Mouse (Mus musculus) limb, embryonic 12.5 days (tissue): ENCODE data around the gene Prkcsh. TPM values are rescaled to one million over a fixed set of nuclear protein-coding genes. Genes with fewer than 3 reads are reported as not detected.

Experiments
- ATAC-seq: fragments of 200-750 bp; cut with Nextera tagmentation; 2 replicates; pipeline ENCODE4 v1.8.0; 2017; ENCODE audit warnings: low read depth, moderate TSS enrichment; ENCODE audit not compliant: insufficient number of reproducible peaks, insufficient read depth, low FRiP score, low TSS enrichment
- H3K27ac ChIP-seq: fragments of 300-500 bp; sonication (generic); 2 replicates; pipeline ENCODE4 v1.5.1; 2016; ENCODE audit warnings: mild to moderate bottlenecking, moderate library complexity
- H3K27me3 ChIP-seq: fragments of 300-500 bp; sonication (generic); 2 replicates; pipeline ENCODE4 v1.6.1; 2016; ENCODE audit warnings: mild to moderate bottlenecking, moderate library complexity
- H3K36me3 ChIP-seq: fragments of 300-500 bp; sonication (generic); 2 replicates; pipeline ENCODE4 v1.6.1; 2016; ENCODE audit warnings: mild to moderate bottlenecking, moderate library complexity
- H3K4me1 ChIP-seq: fragments of 300-500 bp; sonication (generic); replicated peaks from 2 replicates; pipeline ENCODE4 v1.6.1; 2016
- H3K4me2 ChIP-seq: fragments of 300-500 bp; sonication (generic); 2 replicates; pipeline ENCODE4 v1.6.1; 2016; ENCODE audit warnings: mild to moderate bottlenecking, moderate library complexity
- H3K4me3 ChIP-seq: fragments of 300-500 bp; sonication (generic); replicated peaks from 2 replicates; pipeline ENCODE4 v1.5.1; 2016; ENCODE audit warnings: mild to moderate bottlenecking
- H3K9ac ChIP-seq: fragments of 300-500 bp; sonication (generic); replicated peaks from 2 replicates; pipeline ENCODE4 v1.6.1; 2016; ENCODE audit warnings: mild to moderate bottlenecking, moderate library complexity
- H3K9me3 ChIP-seq: fragments of 300-500 bp; sonication (generic); 2 replicates; pipeline ENCODE4 v1.6.1; 2016; ENCODE audit warnings: mild to moderate bottlenecking, moderate library complexity
- WGBS: fragments of 180-500 bp; shearing (Covaris S2); methylation state at CpG from one replicate; pipeline ENCODE4 v1.1.7; 2016; 5-methylcytosine and 5-hydroxymethylcytosine counted together
- polyA plus RNA-seq: library from polyadenylated mRNA; unstranded; fragments of >200 nt; fragmentation: Nextera tagmentation; extraction: Ambion mirVana; gene quantifications from 2 replicates; pipeline ENCODE4 v1.2.1, GENCODE M21; 2016

Gene Prkcsh
- 108 TPM in 2 replicates for polyA plus RNA-seq

- WGBS: 6% methylated on average over 57 of the region's 57 CpGs
- peak within 1 kb of the TSS; percentile 85 for H3K4me2 ChIP-seq
- peak within 1 kb of the TSS; percentile 66 for H3K9ac ChIP-seq
- H3K9me3 ChIP-seq: no peaks in the 10 kb centered on the region
- H3K4me1 ChIP-seq: peaks cover 25% of the 10 kb centered on the region
- peak; percentile 99 for ATAC-seq
- H3K4me3 ChIP-seq: peak within 1 kb of the TSS; percentile 61
- no peaks in the 10 kb centered on the region; the same call in 1 of the 2 replicates for H3K27me3 ChIP-seq
- H3K27ac ChIP-seq: peak within 1 kb of the TSS; percentile 53
- H3K36me3 ChIP-seq: peaks cover 37% of the 10 kb centered on the region
Measured at GRCm38 (mm10) chr9:22002194-22003162, at the start of gene Prkcsh, which contains the start of gene Ccdc151. Prkcsh (plus strand) TSS chr9:22002806. Ccdc151 (minus strand) TSS chr9:22002634.

- Histone ChIP-seq H3K4me1 (peaks cover 6% of the 10 kb centered on the region), H3K4me2 (no peak overlapping the region), H3K9me3 (no peaks in the 10 kb centered on the region), H3K9ac (no peak overlapping the region), H3K27me3 (peaks cover 15% of the 10 kb centered on the region), H3K4me3 (no peak overlapping the region), H3K36me3 (no peaks in the 10 kb centered on the region), H3K27ac (no peak overlapping the region)
- WGBS: 13% methylated on average over 3 of the region's 3 CpGs
- no peak for ATAC-seq
Measured at GRCm38 (mm10) chr9:21953600-21953999, 49.0 kb upstream of the Prkcsh start.

- Histone ChIP-seq H3K4me1 (peaks cover 6% of the 10 kb centered on the region), H3K9ac (no peak overlapping the region), H3K9me3 (no peaks in the 10 kb centered on the region), H3K4me3 (no peak overlapping the region), H3K36me3 (no peaks in the 10 kb centered on the region), H3K27me3 (peaks cover 15% of the 10 kb centered on the region), H3K27ac (no peak overlapping the region), H3K4me2 (peak overlapping the region; percentile 64; the same call in 1 of the 2 replicates)
- ATAC-seq: no peak
- 85% methylated on average over 3 of the region's 3 CpGs for WGBS
Measured at GRCm38 (mm10) chr9:21954635-21955034, 48.0 kb upstream of the Prkcsh start.

GRCm38 (mm10) chr9:21955225-21955569, 47.4 kb upstream of the Prkcsh start:
- Histone ChIP-seq H3K4me3 (peak overlapping the region; percentile 70), H3K36me3 (no peaks in the 10 kb centered on the region), H3K27me3 (peaks cover 18% of the 10 kb centered on the region), H3K9ac (no peak overlapping the region; the same call in 1 of the 2 replicates), H3K4me1 (peaks cover 6% of the 10 kb centered on the region), H3K9me3 (no peaks in the 10 kb centered on the region), H3K4me2 (peak overlapping the region; percentile 64), H3K27ac (peak overlapping the region; percentile 64; the same call in 1 of the 2 replicates)
- ATAC-seq: peak; percentile 61
- 2% methylated on average over 18 of the region's 18 CpGs for WGBS

- under 1% methylated on average over 54 of the region's 54 CpGs for WGBS
- Histone ChIP-seq H3K9ac (peak within 1 kb of the TSS; percentile 75), H3K9me3 (no peaks in the 10 kb centered on the region), H3K4me1 (peaks cover 9% of the 10 kb centered on the region), H3K27ac (peak within 1 kb of the TSS; percentile 90), H3K27me3 (peaks cover 24% of the 10 kb centered on the region), H3K4me2 (peak within 1 kb of the TSS; percentile 67), H3K4me3 (peak within 1 kb of the TSS; percentile 70), H3K36me3 (no peaks in the 10 kb centered on the region)
- ATAC-seq: peak; percentile 97
Measured at GRCm38 (mm10) chr9:21955570-21956281, 46.9 kb upstream of the Prkcsh start, which contains the start of gene Swsap1. Swsap1 (plus strand) TSS chr9:21955755.

DNA sequence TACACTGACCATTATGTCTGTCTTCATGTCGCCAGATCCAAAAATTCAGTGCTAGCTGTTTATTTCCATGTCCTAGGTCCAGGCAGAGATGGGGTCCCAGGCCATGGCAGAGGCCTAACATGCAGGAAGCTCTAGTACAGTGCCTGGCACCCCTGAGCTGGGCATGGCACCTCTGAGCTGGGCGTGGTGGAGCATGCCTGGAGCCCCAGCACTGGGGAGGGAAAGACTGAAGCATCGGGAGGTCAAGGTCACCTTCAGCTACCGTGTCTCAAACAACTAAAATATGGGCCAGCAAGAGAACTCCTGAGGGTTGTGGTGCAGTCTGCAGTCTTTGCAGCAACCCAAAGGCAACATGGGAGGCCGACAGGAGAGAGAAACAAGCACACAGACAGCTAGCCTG, 44.2 kb upstream of the Prkcsh start:
- Histone ChIP-seq H3K4me1 (peaks cover 35% of the 10 kb centered on the region), H3K27ac (no peak overlapping the region), H3K9me3 (no peaks in the 10 kb centered on the region), H3K4me2 (no peak overlapping the region), H3K36me3 (no peaks in the 10 kb centered on the region), H3K9ac (no peak overlapping the region), H3K4me3 (no peak overlapping the region), H3K27me3 (peaks cover 50% of the 10 kb centered on the region)
- no peak for ATAC-seq
- WGBS: 78% methylated on average over 5 of the region's 5 CpGs

DNA sequence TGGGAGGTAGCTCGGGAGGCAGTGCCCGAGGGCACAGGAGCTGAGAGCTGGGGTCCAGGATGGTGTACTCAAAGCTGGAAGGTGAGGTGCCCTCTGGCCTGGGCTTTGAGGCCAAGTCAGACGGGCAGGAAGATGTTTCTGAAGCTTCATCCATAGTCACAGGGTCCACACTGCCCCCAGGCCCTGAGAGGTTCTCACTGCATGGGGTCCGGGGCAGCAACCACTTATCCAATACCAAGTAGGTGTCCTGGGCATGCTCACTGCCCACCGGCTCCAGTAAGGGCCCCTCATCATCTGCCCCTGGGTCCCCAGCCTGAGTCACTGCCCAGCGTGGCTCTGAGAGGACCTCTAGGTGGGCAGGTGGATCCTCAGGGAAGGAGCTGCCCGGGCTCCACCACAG, 43.4 kb upstream of the Prkcsh start:
- H3K9me3 ChIP-seq: no peaks in the 10 kb centered on the region
- H3K36me3 ChIP-seq: no peaks in the 10 kb centered on the region
- 82% methylated on average over 7 of the region's 7 CpGs for WGBS
- no peak overlapping the region for H3K4me3 ChIP-seq
- ATAC-seq: no peak
- peaks cover 36% of the 10 kb centered on the region for H3K4me1 ChIP-seq
- no peak overlapping the region for H3K27ac ChIP-seq
- peaks cover 59% of the 10 kb centered on the region for H3K27me3 ChIP-seq
- no peak overlapping the region for H3K4me2 ChIP-seq
- H3K9ac ChIP-seq: no peak overlapping the region

DNA sequence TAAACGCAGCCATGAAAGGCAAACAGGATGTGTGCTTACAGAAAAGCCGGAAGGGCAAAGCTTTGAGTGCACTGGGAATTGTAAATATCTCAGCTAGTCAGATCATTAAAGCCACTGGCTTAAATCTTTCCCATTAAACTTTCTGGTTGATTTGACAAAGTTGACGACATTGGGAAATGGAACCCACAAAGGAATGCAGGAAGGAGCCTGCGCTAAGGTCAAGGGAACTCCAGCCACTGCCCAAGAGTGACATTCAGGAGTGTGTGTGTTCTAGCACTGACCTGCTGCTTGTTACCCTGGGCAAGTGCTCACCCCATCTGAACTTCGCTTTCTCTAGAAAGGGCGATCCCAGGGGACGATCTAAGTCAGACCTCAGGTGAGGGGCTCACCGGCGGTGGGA, 42.5 kb upstream of the Prkcsh start:
- H3K9me3 ChIP-seq: no peaks in the 10 kb centered on the region
- H3K36me3 ChIP-seq: no peaks in the 10 kb centered on the region
- H3K4me1 ChIP-seq: peaks cover 36% of the 10 kb centered on the region
- no peak overlapping the region for H3K9ac ChIP-seq
- no peak overlapping the region for H3K27ac ChIP-seq
- peak overlapping the region; percentile 3; the same call in 1 of the 2 replicates for H3K4me2 ChIP-seq
- H3K27me3 ChIP-seq: peaks cover 60% of the 10 kb centered on the region
- ATAC-seq: no peak
- WGBS: 41% methylated on average over 9 of the region's 9 CpGs
- H3K4me3 ChIP-seq: peak overlapping the region; percentile 0; the same call in 1 of the 2 replicates

GRCm38 (mm10) chr9:21960558-21961208, 41.9 kb upstream of the Prkcsh start:
- no peak for ATAC-seq
- Histone ChIP-seq H3K4me3 (peak overlapping the region; percentile 0), H3K9ac (no peak overlapping the region), H3K9me3 (no peaks in the 10 kb centered on the region), H3K36me3 (no peaks in the 10 kb centered on the region), H3K4me1 (peaks cover 36% of the 10 kb centered on the region), H3K27ac (no peak overlapping the region), H3K4me2 (peak overlapping the region; percentile 30; the same call in 1 of the 2 replicates), H3K27me3 (peaks cover 60% of the 10 kb centered on the region)
- WGBS: 9% methylated on average over 26 of the region's 26 CpGs

- peaks cover 60% of the 10 kb centered on the region for H3K27me3 ChIP-seq
- no peak for ATAC-seq
Measured at GRCm38 (mm10) chr9:21961366-21961980, 41.1 kb upstream of the Prkcsh start.

More at GRCm38 (mm10) chr9:21961366-21961980, 41.1 kb upstream of the Prkcsh start:
- Histone ChIP-seq H3K4me2 (peak overlapping the region; percentile 85), H3K9ac (peak overlapping the region; percentile 62; the same call in 1 of the 2 replicates), H3K27ac (no peak overlapping the region), H3K36me3 (no peaks in the 10 kb centered on the region), H3K9me3 (no peaks in the 10 kb centered on the region), H3K4me1 (peaks cover 32% of the 10 kb centered on the region), H3K4me3 (peak overlapping the region; percentile 46)
- under 1% methylated on average over 35 of the region's 35 CpGs for WGBS
